Mouse (Mus musculus) stomach, embryonic 14.5 days (tissue): Measurements from ENCODE around the gene Mutyh. TPM values are rescaled to one million over a fixed set of nuclear protein-coding genes. Genes with fewer than 3 reads are reported as not detected.

ENCODE experiments used
- ATAC-seq: fragments of 200-750 bp; cut with Nextera tagmentation; 2 replicates; pipeline ENCODE4 v1.8.0; 2017; ENCODE audit warnings: low read depth, moderate TSS enrichment; ENCODE audit not compliant: insufficient number of reproducible peaks, insufficient read depth, low FRiP score
- H3K27ac ChIP-seq: fragments of 300-500 bp; sonication (generic); 2 replicates; pipeline ENCODE4 v1.5.1; 2014; ENCODE audit warnings: mild to moderate bottlenecking, low read length, moderate library complexity, mixed read lengths
- H3K27me3 ChIP-seq: fragments of 300-500 bp; sonication (generic); 2 replicates; pipeline ENCODE4 v1.6.1; 2014; ENCODE audit warnings: low read length, control low read depth, mixed read lengths; ENCODE audit not compliant: control insufficient read depth, insufficient read depth
- H3K36me3 ChIP-seq: fragments of 300-500 bp; sonication (generic); 2 replicates; pipeline ENCODE4 v1.6.1; 2014; ENCODE audit warnings: mild to moderate bottlenecking, control low read depth, low read length, moderate library complexity, mixed read lengths; ENCODE audit not compliant: control insufficient read depth, insufficient read depth
- H3K4me1 ChIP-seq: fragments of 300-500 bp; sonication (generic); 2 replicates; pipeline ENCODE4 v1.6.1; 2014; ENCODE audit warnings: low read length, control low read depth, mixed read lengths; ENCODE audit not compliant: control insufficient read depth, insufficient read depth
- H3K4me2 ChIP-seq: fragments of 300-500 bp; sonication (generic); replicated peaks from 2 replicates; pipeline ENCODE4 v1.6.1; 2014; ENCODE audit warnings: low read depth, low read length, control low read depth
- H3K4me3 ChIP-seq: fragments of 300-500 bp; sonication (generic); 2 replicates; pipeline ENCODE4 v1.5.1; 2014; ENCODE audit warnings: low read depth, low read length, control low read depth
- H3K9ac ChIP-seq: fragments of 300-500 bp; sonication (generic); replicated peaks from 2 replicates; pipeline ENCODE4 v1.6.1; 2014; ENCODE audit warnings: low read depth, mild to moderate bottlenecking, control low read depth, low read length, moderate library complexity, mixed read lengths
- H3K9me3 ChIP-seq: fragments of 300-500 bp; sonication (generic); 2 replicates; pipeline ENCODE4 v1.6.1; 2016; ENCODE audit warnings: low read depth, low read length, control low read depth; ENCODE audit not compliant: control insufficient read depth
- WGBS: fragments of 180-500 bp; shearing (Covaris S2); extraction: QIAGEN DNeasy Blood & Tissue Kit; methylation state at CpG from one replicate; pipeline ENCODE4 v1.1.7; 2014; 5-methylcytosine and 5-hydroxymethylcytosine counted together
- polyA plus RNA-seq: library from polyadenylated mRNA; unstranded; fragments of >200 nt; fragmentation: Nextera tagmentation; extraction: Ambion mirVana; gene quantifications from 2 replicates; pipeline ENCODE4 v1.2.1, GENCODE M21; 2014

Gene Mutyh
- polyA plus RNA-seq, 1 experiment from 2014 or later: 16.6 TPM

- H3K9ac ChIP-seq: no peak overlapping the region
- H3K27me3 ChIP-seq: no peaks in the 10 kb centered on the region
- no peaks in the 10 kb centered on the region for H3K36me3 ChIP-seq
- no peaks in the 10 kb centered on the region for H3K9me3 ChIP-seq
- 49% methylated on average over 2 of the region's 2 CpGs for WGBS
- H3K4me2 ChIP-seq: no peak overlapping the region
- no peaks in the 10 kb centered on the region for H3K4me1 ChIP-seq
- no peak overlapping the region for H3K4me3 ChIP-seq
- ATAC-seq: no peak
- H3K27ac ChIP-seq: no peak overlapping the region
Measured at GRCm38 (mm10) chr4:116781366-116781765, 26.2 kb upstream of the Mutyh start.

- Histone ChIP-seq H3K27ac (no peak overlapping the region), H3K27me3 (no peaks in the 10 kb centered on the region), H3K4me2 (no peak overlapping the region), H3K36me3 (no peaks in the 10 kb centered on the region), H3K4me3 (no peak overlapping the region), H3K9ac (no peak overlapping the region), H3K4me1 (no peaks in the 10 kb centered on the region), H3K9me3 (no peaks in the 10 kb centered on the region)
- 27% methylated on average over 8 of the region's 8 CpGs for WGBS
- no peak for ATAC-seq
Measured at GRCm38 (mm10) chr4:116782171-116782570, 25.4 kb upstream of the Mutyh start.

- 96% methylated on average over 1 of the region's 1 CpGs for WGBS
- H3K36me3 ChIP-seq: no peaks in the 10 kb centered on the region
- no peaks in the 10 kb centered on the region for H3K9me3 ChIP-seq
- no peak overlapping the region for H3K9ac ChIP-seq
- H3K4me1 ChIP-seq: peaks cover 5% of the 10 kb centered on the region; the same call in 1 of the 2 replicates
- H3K27me3 ChIP-seq: no peaks in the 10 kb centered on the region
- no peak overlapping the region for H3K4me2 ChIP-seq
- H3K4me3 ChIP-seq: no peak overlapping the region
- no peak overlapping the region for H3K27ac ChIP-seq
- no peak for ATAC-seq
Measured at GRCm38 (mm10) chr4:116786587-116786986, 20.9 kb upstream of the Mutyh start.

- no peak for ATAC-seq
- 39% methylated on average over 7 of the region's 7 CpGs for WGBS
- H3K27ac ChIP-seq: no peak overlapping the region
- H3K4me1 ChIP-seq: peaks cover 5% of the 10 kb centered on the region; the same call in 1 of the 2 replicates
- no peaks in the 10 kb centered on the region for H3K36me3 ChIP-seq
- no peak overlapping the region for H3K4me3 ChIP-seq
- H3K27me3 ChIP-seq: no peaks in the 10 kb centered on the region
- H3K4me2 ChIP-seq: no peak overlapping the region
- no peaks in the 10 kb centered on the region for H3K9me3 ChIP-seq
- no peak overlapping the region for H3K9ac ChIP-seq
Measured at GRCm38 (mm10) chr4:116787985-116788760, 19.4 kb upstream of the Mutyh start.

GRCm38 (mm10) chr4:116788956-116789355, 18.6 kb upstream of the Mutyh start:
- Histone ChIP-seq H3K9ac (no peak overlapping the region), H3K27ac (no peak overlapping the region), H3K4me3 (no peak overlapping the region), H3K4me1 (peaks cover 5% of the 10 kb centered on the region; the same call in 1 of the 2 replicates), H3K4me2 (no peak overlapping the region), H3K27me3 (no peaks in the 10 kb centered on the region), H3K9me3 (no peaks in the 10 kb centered on the region), H3K36me3 (no peaks in the 10 kb centered on the region)
- no peak for ATAC-seq
- whole genome bisulfite sequencing: 10% methylated on average over 3 of the region's 3 CpGs

- Histone ChIP-seq H3K9me3 (no peaks in the 10 kb centered on the region), H3K4me3 (no peak overlapping the region), H3K4me1 (peaks cover 5% of the 10 kb centered on the region; the same call in 1 of the 2 replicates), H3K27me3 (no peaks in the 10 kb centered on the region), H3K9ac (no peak overlapping the region), H3K27ac (no peak overlapping the region), H3K4me2 (no peak overlapping the region), H3K36me3 (no peaks in the 10 kb centered on the region)
- WGBS: 91% methylated on average over 8 of the region's 8 CpGs
- ATAC-seq: no peak
Measured at GRCm38 (mm10) chr4:116792453-116792852, 15.1 kb upstream of the Mutyh start.

GRCm38 (mm10) chr4:116794273-116794672, 13.2 kb upstream of the Mutyh start:
- Histone ChIP-seq H3K4me1 (no peaks in the 10 kb centered on the region), H3K9ac (no peak overlapping the region), H3K36me3 (no peaks in the 10 kb centered on the region), H3K27ac (no peak overlapping the region), H3K4me3 (no peak overlapping the region), H3K27me3 (no peaks in the 10 kb centered on the region), H3K9me3 (no peaks in the 10 kb centered on the region), H3K4me2 (no peak overlapping the region)
- no peak for ATAC-seq
- 76% methylated on average over 2 of the region's 2 CpGs for WGBS

GRCm38 (mm10) chr4:116796442-116797110, 10.9 kb upstream of the Mutyh start:
- no peak overlapping the region for H3K9ac ChIP-seq
- ATAC-seq: no peak
- WGBS: 59% methylated on average over 1 of the region's 1 CpGs
- no peak overlapping the region for H3K4me3 ChIP-seq
- no peak overlapping the region for H3K4me2 ChIP-seq
- no peak overlapping the region for H3K27ac ChIP-seq
- no peaks in the 10 kb centered on the region for H3K9me3 ChIP-seq
- H3K4me1 ChIP-seq: no peaks in the 10 kb centered on the region
- no peaks in the 10 kb centered on the region for H3K27me3 ChIP-seq
- H3K36me3 ChIP-seq: no peaks in the 10 kb centered on the region; the same call in 1 of the 2 replicates
